Mouse (Mus musculus) kidney, embryonic 14.5 days (tissue): ENCODE measurements at regions not wholly inside any gene's neighbourhood (a gene's known extent, or its start where the extent isn't known, plus 50 kb on each side); places are given as distances from the start of the nearest gene placed in this dataset.

ENCODE experiments used
- ATAC-seq: fragments of 200-750 bp; cut with Nextera tagmentation; 2 replicates; pipeline ENCODE4 v1.8.0; 2017; ENCODE audit warnings: moderate number of reproducible peaks, mild to moderate bottlenecking, moderate TSS enrichment, moderate library complexity; ENCODE audit not compliant: low FRiP score, low TSS enrichment
- H3K27ac ChIP-seq: fragments of 300-500 bp; sonication (generic); 2 replicates; pipeline ENCODE4 v1.5.1; 2014; ENCODE audit warnings: low read depth, mild to moderate bottlenecking, low read length, moderate library complexity, mixed read lengths
- H3K27me3 ChIP-seq: fragments of 300-500 bp; sonication (generic); 2 replicates; pipeline ENCODE4 v1.6.1; 2014; ENCODE audit warnings: mild to moderate bottlenecking, low read length; ENCODE audit not compliant: control insufficient read depth, insufficient read depth
- H3K36me3 ChIP-seq: fragments of 300-500 bp; sonication (generic); 2 replicates; pipeline ENCODE4 v1.6.1; 2014; ENCODE audit warnings: low read length, mixed read lengths; ENCODE audit not compliant: control insufficient read depth, insufficient read depth
- H3K4me1 ChIP-seq: fragments of 300-500 bp; sonication (generic); 2 replicates; pipeline ENCODE4 v1.6.1; 2014; ENCODE audit warnings: low read length, mixed read lengths; ENCODE audit not compliant: control insufficient read depth, insufficient read depth
- H3K4me2 ChIP-seq: fragments of 300-500 bp; sonication (generic); replicated peaks from 2 replicates; pipeline ENCODE4 v1.6.1; 2014; ENCODE audit warnings: low read depth, mild to moderate bottlenecking, low read length
- H3K4me3 ChIP-seq: fragments of 300-500 bp; sonication (generic); 2 replicates; pipeline ENCODE4 v1.5.1; 2014; ENCODE audit warnings: mild to moderate bottlenecking, low read length
- H3K9ac ChIP-seq: fragments of 300-500 bp; sonication (generic); 2 replicates; pipeline ENCODE4 v1.6.1; 2014; ENCODE audit warnings: low read depth, mild to moderate bottlenecking, low read length, moderate library complexity
- H3K9me3 ChIP-seq: fragments of 300-500 bp; sonication (generic); 2 replicates; pipeline ENCODE4 v1.6.1; 2016; ENCODE audit warnings: low read length; ENCODE audit not compliant: control insufficient read depth
- WGBS: fragments of 180-500 bp; shearing (Covaris S2); extraction: QIAGEN DNeasy Blood & Tissue Kit; methylation state at CpG from one replicate; pipeline ENCODE4 v1.1.7; 2014; 5-methylcytosine and 5-hydroxymethylcytosine counted together

GRCm38 (mm10) chr12:107121990-107122389, 366.4 kb upstream of the 3110018I06Rik start:
- Histone ChIP-seq H3K4me1 (0 out of 2 replicates have a peak, but pooled peaks cover 3% of the 10 kb centered on the region), H3K9ac (no peak overlapping the region), H3K27me3 (no peaks in the 10 kb centered on the region), H3K4me2 (no peak overlapping the region), H3K4me3 (no peak overlapping the region), H3K27ac (no peak overlapping the region), H3K9me3 (no peaks in the 10 kb centered on the region), H3K36me3 (no peaks in the 10 kb centered on the region)
- ATAC-seq: no peak
- WGBS: 39% methylated on average over 4 of the region's 4 CpGs

GRCm38 (mm10) chr12:107123661-107124060, 364.8 kb upstream of the 3110018I06Rik start:
- H3K36me3 ChIP-seq: no peaks in the 10 kb centered on the region
- no peak for ATAC-seq
- H3K27me3 ChIP-seq: no peaks in the 10 kb centered on the region
- no peak overlapping the region for H3K4me2 ChIP-seq
- no peaks in the 10 kb centered on the region for H3K4me1 ChIP-seq
- 76% methylated on average over 8 of the region's 8 CpGs for WGBS
- no peak overlapping the region for H3K27ac ChIP-seq
- no peak overlapping the region for H3K9ac ChIP-seq
- H3K9me3 ChIP-seq: no peaks in the 10 kb centered on the region
- no peak overlapping the region for H3K4me3 ChIP-seq

GRCm38 (mm10) chr12:107124263-107124885, 364.1 kb upstream of the 3110018I06Rik start:
- H3K4me3 ChIP-seq: no peak overlapping the region
- H3K9me3 ChIP-seq: no peaks in the 10 kb centered on the region
- no peaks in the 10 kb centered on the region for H3K4me1 ChIP-seq
- no peak for ATAC-seq
- no peaks in the 10 kb centered on the region for H3K27me3 ChIP-seq
- no peaks in the 10 kb centered on the region for H3K36me3 ChIP-seq
- no peak overlapping the region for H3K27ac ChIP-seq
- H3K9ac ChIP-seq: no peak overlapping the region
- H3K4me2 ChIP-seq: no peak overlapping the region
- WGBS: 89% methylated on average over 17 of the region's 17 CpGs

- H3K4me1 ChIP-seq: no peaks in the 10 kb centered on the region
These were observed 363.2 kb upstream of the 3110018I06Rik start for GRCm38 (mm10) chr12:107125201-107125600.

GRCm38 (mm10) chr12:107126056-107126455, 362.4 kb upstream of the 3110018I06Rik start:
- H3K27me3 ChIP-seq: no peaks in the 10 kb centered on the region
- no peak overlapping the region for H3K4me2 ChIP-seq
- H3K36me3 ChIP-seq: no peaks in the 10 kb centered on the region
- no peaks in the 10 kb centered on the region for H3K4me1 ChIP-seq
- H3K9me3 ChIP-seq: no peaks in the 10 kb centered on the region
- no peak overlapping the region for H3K9ac ChIP-seq
- H3K27ac ChIP-seq: no peak overlapping the region
- 75% methylated on average over 10 of the region's 10 CpGs for WGBS
- no peak for ATAC-seq
- H3K4me3 ChIP-seq: no peak overlapping the region

More at GRCm38 (mm10) chr12:107125201-107125600, 363.2 kb upstream of the 3110018I06Rik start:
- WGBS: 79% methylated on average over 7 of the region's 7 CpGs
- Histone ChIP-seq H3K4me2 (no peak overlapping the region), H3K27ac (no peak overlapping the region), H3K4me3 (no peak overlapping the region), H3K9ac (no peak overlapping the region), H3K27me3 (no peaks in the 10 kb centered on the region), H3K36me3 (no peaks in the 10 kb centered on the region), H3K9me3 (no peaks in the 10 kb centered on the region)
- ATAC-seq: no peak

- ATAC-seq: no peak
- no peaks in the 10 kb centered on the region for H3K27me3 ChIP-seq
- H3K4me1 ChIP-seq: no peaks in the 10 kb centered on the region
- H3K9ac ChIP-seq: no peak overlapping the region
- H3K9me3 ChIP-seq: no peaks in the 10 kb centered on the region
- no peak overlapping the region for H3K27ac ChIP-seq
- no peak overlapping the region for H3K4me3 ChIP-seq
- 87% methylated on average over 3 of the region's 3 CpGs for WGBS
- no peaks in the 10 kb centered on the region for H3K36me3 ChIP-seq
- no peak overlapping the region for H3K4me2 ChIP-seq
These were observed 360.8 kb upstream of the 3110018I06Rik start for GRCm38 (mm10) chr12:107127591-107127990.

GRCm38 (mm10) chr12:107129232-107129631, 359.2 kb upstream of the 3110018I06Rik start:
- no peak for ATAC-seq
- H3K36me3 ChIP-seq: no peaks in the 10 kb centered on the region
- H3K4me2 ChIP-seq: no peak overlapping the region
- no peak overlapping the region for H3K27ac ChIP-seq
- no peak overlapping the region for H3K4me3 ChIP-seq
- H3K4me1 ChIP-seq: no peaks in the 10 kb centered on the region
- H3K9ac ChIP-seq: no peak overlapping the region
- H3K27me3 ChIP-seq: no peaks in the 10 kb centered on the region
- no peaks in the 10 kb centered on the region for H3K9me3 ChIP-seq
- WGBS: 65% methylated on average over 6 of the region's 6 CpGs

- 62% methylated on average over 7 of the region's 7 CpGs for WGBS
- Histone ChIP-seq H3K9me3 (no peaks in the 10 kb centered on the region), H3K27ac (no peak overlapping the region), H3K4me1 (no peaks in the 10 kb centered on the region), H3K36me3 (no peaks in the 10 kb centered on the region), H3K4me2 (no peak overlapping the region), H3K4me3 (no peak overlapping the region), H3K9ac (no peak overlapping the region), H3K27me3 (no peaks in the 10 kb centered on the region)
- ATAC-seq: no peak
These were observed 357.1 kb upstream of the 3110018I06Rik start for GRCm38 (mm10) chr12:107131351-107131750.

GRCm38 (mm10) chr12:107131841-107132240, 356.6 kb upstream of the 3110018I06Rik start:
- Histone ChIP-seq H3K27me3 (no peaks in the 10 kb centered on the region), H3K27ac (no peak overlapping the region), H3K9me3 (no peaks in the 10 kb centered on the region), H3K4me1 (no peaks in the 10 kb centered on the region), H3K4me3 (no peak overlapping the region), H3K9ac (no peak overlapping the region), H3K36me3 (no peaks in the 10 kb centered on the region), H3K4me2 (no peak overlapping the region)
- WGBS: 83% methylated on average over 6 of the region's 6 CpGs
- ATAC-seq: no peak
